Mouse (Mus musculus): ENCODE data around the gene Ints3. TPM values are rescaled to one million over a fixed set of nuclear protein-coding genes. Genes with fewer than 3 reads are reported as not detected.

Gene Ints3
- polyA plus RNA-seq, 1 experiment from 2014 or later = 30.8 TPM

GRCm38 (mm10) chr3:90408721-90409120 is 24.7 kb downstream of the Ints3 start:
- H3K4me3 ChIP-seq (ENCODE audit: low read depth, low read length) = no peak overlapping the region
- no peak for ATAC-seq
- no peaks in the 10 kb centered on the region for H3K4me1 ChIP-seq (ENCODE audit: control insufficient read depth, insufficient read depth, low read length)
- no peaks in the 10 kb centered on the region for H3K9me3 ChIP-seq (replicated peaks; ENCODE audit: control insufficient read depth, low read length, poor library complexity, severe bottlenecking)
- H3K36me3 ChIP-seq (ENCODE audit: control insufficient read depth, insufficient read depth, low read length) = peaks cover 44% of the 10 kb centered on the region
- no peaks in the 10 kb centered on the region for H3K27me3 ChIP-seq (ENCODE audit: control insufficient read depth, insufficient read depth, low read depth, low read length)
- H3K4me2 ChIP-seq (ENCODE audit: low read length) = no peak overlapping the region
- 93% methylated on average over 3 of the region's 3 CpGs for WGBS
- no peak overlapping the region for H3K27ac ChIP-seq (ENCODE audit: low read length)
- H3K9ac ChIP-seq (ENCODE audit: low read depth, low read length) = no peak overlapping the region

GRCm38 (mm10) chr3:90406414-90406813 is 27.0 kb downstream of the Ints3 start:
- H3K4me2 ChIP-seq (ENCODE audit: low read length) = no peak overlapping the region

DNA sequence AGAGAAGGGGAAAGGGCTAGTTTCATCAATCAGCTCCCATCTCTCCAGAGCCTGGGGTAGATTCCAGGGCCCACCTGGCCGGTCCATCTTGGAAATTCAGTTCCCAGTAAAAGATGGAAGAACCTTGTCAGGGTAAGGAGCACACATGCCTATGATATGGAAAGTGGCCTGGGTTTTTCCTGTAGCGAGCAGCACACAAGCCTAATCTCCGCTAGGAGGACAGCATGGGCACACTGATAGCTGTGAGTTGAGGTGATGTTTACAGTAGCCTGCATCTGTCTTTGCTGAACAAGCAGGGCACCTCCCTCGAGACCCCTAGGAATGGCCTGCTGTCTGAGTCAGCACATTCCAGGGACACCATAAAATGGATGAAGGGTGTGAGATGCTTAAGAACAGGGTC is 28.8 kb downstream of the Ints3 start:
- Histone ChIP-seq H3K4me2 (ENCODE audit: low read length) (no peak overlapping the region), H3K36me3 (ENCODE audit: control insufficient read depth, insufficient read depth, low read length) (peaks cover 62% of the 10 kb centered on the region), H3K9ac (ENCODE audit: low read depth, low read length) (no peak overlapping the region)

More at GRCm38 (mm10) chr3:90406414-90406813, 27.0 kb downstream of the Ints3 start:
- Histone ChIP-seq H3K4me1 (ENCODE audit: control insufficient read depth, insufficient read depth, low read length) (no peaks in the 10 kb centered on the region), H3K27me3 (ENCODE audit: control insufficient read depth, insufficient read depth, low read depth, low read length) (no peaks in the 10 kb centered on the region), H3K9me3 (replicated peaks; ENCODE audit: control insufficient read depth, low read length, poor library complexity, severe bottlenecking) (no peaks in the 10 kb centered on the region), H3K4me3 (ENCODE audit: low read depth, low read length) (no peak overlapping the region), H3K27ac (ENCODE audit: low read length) (no peak overlapping the region), H3K36me3 (ENCODE audit: control insufficient read depth, insufficient read depth, low read length) (peaks cover 60% of the 10 kb centered on the region), H3K9ac (ENCODE audit: low read depth, low read length) (no peak overlapping the region)
- no peak for ATAC-seq
- WGBS = 96% methylated on average over 5 of the region's 5 CpGs

DNA sequence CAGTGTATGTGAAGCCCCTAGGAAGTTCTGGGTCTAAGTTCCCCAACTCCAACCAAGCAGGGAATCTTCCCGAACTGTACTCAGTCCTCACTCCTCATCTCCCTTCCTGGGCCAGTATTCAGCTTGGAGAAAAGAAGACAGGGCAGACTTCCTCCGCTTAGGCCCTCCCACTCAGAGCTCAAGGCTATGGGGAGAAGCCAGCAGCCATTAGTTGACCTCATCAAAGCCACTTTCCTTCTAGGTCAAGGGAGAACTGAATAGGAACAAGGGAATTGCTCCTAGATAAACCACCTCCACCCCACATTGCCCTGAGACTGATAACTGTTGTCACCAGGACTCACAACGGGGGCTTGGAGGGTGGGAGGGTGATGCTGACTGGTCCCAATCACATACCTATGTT is 29.3 kb downstream of the Ints3 start:
- Histone ChIP-seq H3K4me1 (ENCODE audit: control insufficient read depth, insufficient read depth, low read length) (no peaks in the 10 kb centered on the region), H3K4me2 (ENCODE audit: low read length) (no peak overlapping the region), H3K27me3 (ENCODE audit: control insufficient read depth, insufficient read depth, low read depth, low read length) (no peaks in the 10 kb centered on the region), H3K9me3 (replicated peaks; ENCODE audit: control insufficient read depth, low read length, poor library complexity, severe bottlenecking) (no peaks in the 10 kb centered on the region), H3K36me3 (ENCODE audit: control insufficient read depth, insufficient read depth, low read length) (peaks cover 62% of the 10 kb centered on the region), H3K27ac (ENCODE audit: low read length) (no peak overlapping the region), H3K4me3 (ENCODE audit: low read depth, low read length) (no peak overlapping the region), H3K9ac (ENCODE audit: low read depth, low read length) (no peak overlapping the region)
- ATAC-seq = no peak
- 96% methylated on average over 3 of the region's 3 CpGs for WGBS

More for the DNA sequence above, 28.8 kb downstream of the Ints3 start:
- no peak overlapping the region for H3K4me3 ChIP-seq (ENCODE audit: low read depth, low read length)
- 93% methylated on average over 4 of the region's 4 CpGs for WGBS
- ATAC-seq = no peak
- no peaks in the 10 kb centered on the region for H3K4me1 ChIP-seq (ENCODE audit: control insufficient read depth, insufficient read depth, low read length)
- no peaks in the 10 kb centered on the region for H3K9me3 ChIP-seq (replicated peaks; ENCODE audit: control insufficient read depth, low read length, poor library complexity, severe bottlenecking)
- no peaks in the 10 kb centered on the region for H3K27me3 ChIP-seq (ENCODE audit: control insufficient read depth, insufficient read depth, low read depth, low read length)
- no peak overlapping the region for H3K27ac ChIP-seq (ENCODE audit: low read length)

GRCm38 (mm10) chr3:90400993-90401392 is 32.4 kb downstream of the Ints3 start:
- no peaks in the 10 kb centered on the region for H3K27me3 ChIP-seq (ENCODE audit: control insufficient read depth, insufficient read depth, low read depth, low read length)
- no peaks in the 10 kb centered on the region for H3K9me3 ChIP-seq (replicated peaks; ENCODE audit: control insufficient read depth, low read length, poor library complexity, severe bottlenecking)
- H3K9ac ChIP-seq (ENCODE audit: low read depth, low read length) = no peak overlapping the region
- no peaks in the 10 kb centered on the region for H3K4me1 ChIP-seq (ENCODE audit: control insufficient read depth, insufficient read depth, low read length)
- H3K27ac ChIP-seq (ENCODE audit: low read length) = no peak overlapping the region
- H3K4me2 ChIP-seq (ENCODE audit: low read length) = no peak overlapping the region
- WGBS = 86% methylated on average over 4 of the region's 4 CpGs
- no peak overlapping the region for H3K4me3 ChIP-seq (ENCODE audit: low read depth, low read length)
- no peak for ATAC-seq
- H3K36me3 ChIP-seq (ENCODE audit: control insufficient read depth, insufficient read depth, low read length) = peaks cover 51% of the 10 kb centered on the region

DNA sequence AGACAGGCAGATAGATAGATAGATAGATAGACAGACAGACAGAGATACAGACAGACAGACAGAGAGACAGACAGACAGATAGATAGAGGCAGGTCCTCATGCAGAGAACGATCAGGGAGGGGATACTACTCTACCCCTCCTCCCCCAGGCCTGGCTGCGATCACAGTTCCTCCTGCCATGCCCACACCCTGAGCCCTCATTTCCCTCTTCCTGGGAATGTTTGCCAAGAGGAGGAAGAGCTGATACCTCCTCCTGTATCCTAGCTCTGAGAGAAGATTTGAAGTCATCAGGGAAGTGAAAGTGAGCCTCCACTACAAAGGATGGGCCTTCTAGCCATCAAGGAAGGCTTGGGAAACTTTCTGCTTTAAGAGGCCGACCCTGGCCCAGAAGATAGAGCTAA is 37.8 kb downstream of the Ints3 start:
- H3K4me1 ChIP-seq (ENCODE audit: control insufficient read depth, insufficient read depth, low read length) = peaks cover 3% of the 10 kb centered on the region
- no peaks in the 10 kb centered on the region for H3K27me3 ChIP-seq (ENCODE audit: control insufficient read depth, insufficient read depth, low read depth, low read length)
- no peak overlapping the region for H3K9ac ChIP-seq (ENCODE audit: low read depth, low read length)
- H3K4me2 ChIP-seq (ENCODE audit: low read length) = no peak overlapping the region
- ATAC-seq = no peak
- no peaks in the 10 kb centered on the region for H3K9me3 ChIP-seq (replicated peaks; ENCODE audit: control insufficient read depth, low read length, poor library complexity, severe bottlenecking)
- no peak overlapping the region for H3K27ac ChIP-seq (ENCODE audit: low read length)
- peaks cover 57% of the 10 kb centered on the region for H3K36me3 ChIP-seq (ENCODE audit: control insufficient read depth, insufficient read depth, low read length)
- 93% methylated on average over 3 of the region's 3 CpGs for WGBS
- H3K4me3 ChIP-seq (ENCODE audit: low read depth, low read length) = no peak overlapping the region

DNA sequence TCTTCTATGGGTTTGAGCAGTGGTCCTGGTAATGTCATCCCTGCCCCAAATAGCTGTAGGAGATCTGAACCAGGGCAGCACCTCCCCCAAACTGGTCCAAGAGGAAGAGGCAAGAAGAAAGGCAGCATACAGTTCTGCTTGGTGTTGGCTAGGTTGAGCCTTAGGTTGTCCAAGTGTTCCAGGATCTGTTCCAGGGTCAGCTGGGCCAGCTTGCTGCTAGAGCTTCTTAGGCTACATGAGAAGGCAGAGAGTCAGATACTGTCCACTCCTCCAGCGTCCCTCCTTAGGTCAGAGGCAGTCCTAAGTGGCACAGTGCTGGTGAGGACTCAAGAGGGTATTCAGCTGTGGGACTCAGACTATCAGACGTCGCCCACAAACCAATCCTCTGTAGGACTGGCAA is 40.8 kb downstream of the Ints3 start:
- WGBS = 92% methylated on average over 3 of the region's 3 CpGs
- ATAC-seq = no peak
- Histone ChIP-seq H3K4me2 (ENCODE audit: low read length) (no peak overlapping the region), H3K27me3 (ENCODE audit: control insufficient read depth, insufficient read depth, low read depth, low read length) (no peaks in the 10 kb centered on the region), H3K9ac (ENCODE audit: low read depth, low read length) (no peak overlapping the region), H3K36me3 (ENCODE audit: control insufficient read depth, insufficient read depth, low read length) (peaks cover 49% of the 10 kb centered on the region), H3K9me3 (replicated peaks; ENCODE audit: control insufficient read depth, low read length, poor library complexity, severe bottlenecking) (no peaks in the 10 kb centered on the region), H3K4me3 (ENCODE audit: low read depth, low read length) (no peak overlapping the region), H3K27ac (ENCODE audit: low read length) (no peak overlapping the region), H3K4me1 (ENCODE audit: control insufficient read depth, insufficient read depth, low read length) (peaks cover 22% of the 10 kb centered on the region)

DNA sequence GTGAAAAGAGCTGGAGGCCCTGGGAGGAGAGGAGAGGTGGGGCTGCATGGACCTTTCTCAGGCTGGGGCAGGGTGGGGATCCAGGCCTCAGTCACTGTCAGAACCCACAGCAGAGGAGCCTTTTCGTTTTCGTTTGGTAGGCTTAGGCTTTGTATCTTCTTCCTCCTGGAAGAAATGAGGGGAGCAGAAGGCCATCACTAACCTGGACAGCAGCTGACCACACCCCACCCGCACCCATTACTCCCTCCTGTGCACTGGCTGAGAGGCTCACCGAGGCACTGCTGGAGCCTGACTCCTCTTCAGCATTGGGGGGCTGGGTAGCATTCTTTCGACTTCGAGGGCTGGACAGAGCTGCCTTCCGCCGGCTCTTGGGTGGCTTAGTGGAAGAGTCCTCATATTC is 41.5 kb downstream of the Ints3 start:
- no peak for ATAC-seq
- Histone ChIP-seq H3K4me3 (ENCODE audit: low read depth, low read length) (no peak overlapping the region), H3K36me3 (ENCODE audit: control insufficient read depth, insufficient read depth, low read length) (peaks cover 49% of the 10 kb centered on the region), H3K27ac (ENCODE audit: low read length) (no peak overlapping the region), H3K9me3 (replicated peaks; ENCODE audit: control insufficient read depth, low read length, poor library complexity, severe bottlenecking) (no peaks in the 10 kb centered on the region), H3K27me3 (ENCODE audit: control insufficient read depth, insufficient read depth, low read depth, low read length) (no peaks in the 10 kb centered on the region), H3K9ac (ENCODE audit: low read depth, low read length) (no peak overlapping the region), H3K4me1 (ENCODE audit: control insufficient read depth, insufficient read depth, low read length) (peaks cover 30% of the 10 kb centered on the region), H3K4me2 (ENCODE audit: low read length) (no peak overlapping the region)
- WGBS = 84% methylated on average over 8 of the region's 8 CpGs

- 75% methylated on average over 4 of the region's 4 CpGs for WGBS
- Histone ChIP-seq H3K27me3 (ENCODE audit: control insufficient read depth, insufficient read depth, low read depth, low read length) (no peaks in the 10 kb centered on the region), H3K9me3 (replicated peaks; ENCODE audit: control insufficient read depth, low read length, poor library complexity, severe bottlenecking) (no peaks in the 10 kb centered on the region), H3K36me3 (ENCODE audit: control insufficient read depth, insufficient read depth, low read length) (peaks cover 43% of the 10 kb centered on the region), H3K4me3 (ENCODE audit: low read depth, low read length) (no peak overlapping the region), H3K27ac (ENCODE audit: low read length) (peak overlapping the region; percentile 98), H3K9ac (ENCODE audit: low read depth, low read length) (no peak overlapping the region), H3K4me2 (ENCODE audit: low read length) (no peak overlapping the region), H3K4me1 (ENCODE audit: control insufficient read depth, insufficient read depth, low read length) (peaks cover 34% of the 10 kb centered on the region)
- no peak for ATAC-seq
These were observed 42.4 kb downstream of the Ints3 start for GRCm38 (mm10) chr3:90391004-90391403.

Data from midbrain, embryonic 16.5 days (tissue).